ENCODE assay signal across 19 mouse cellular contexts in the genomic region with DNA sequence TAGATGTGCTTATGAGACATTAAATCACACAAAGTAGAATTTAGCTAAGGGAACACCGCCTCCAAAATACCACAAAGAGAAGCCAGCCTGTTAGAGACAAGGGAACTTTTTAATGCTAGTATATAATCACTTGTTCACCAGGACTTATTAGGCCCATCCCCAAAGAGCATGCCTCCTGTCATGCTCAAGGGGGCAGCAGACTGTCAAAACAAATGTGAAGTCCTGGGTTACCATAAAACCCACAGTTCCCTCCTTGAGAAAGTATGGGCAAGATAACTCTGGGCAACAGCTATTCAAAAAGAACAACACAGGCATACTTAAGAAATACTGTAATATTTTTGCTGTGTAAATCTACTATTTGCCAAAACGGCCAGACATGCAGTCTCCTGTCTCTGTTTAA. TPM values are rescaled to one million over a fixed set of nuclear protein-coding genes. Genes with fewer than 3 reads are reported as not detected.
DNase-seq lines count a peak whose midpoint lies in the region; ATAC-seq and TF ChIP-seq lines count a peak whose summit lies in the region.
"Had no signal": no experiment of that assay in that cellular context is flagged by ENCODE, and none has a peak within 500 bp of the region (broad histone marks: within the 10 kb centered on the region; RNA-seq: fewer than 3 reads in every experiment).

No protein-coding gene starts in this region.

- no peak overlapping the region for H3K4me2 ChIP-seq in CH12.LX (ENCODE audit: insufficient read depth, low read depth, poor library complexity, severe bottlenecking)
- H3K4me2 ChIP-seq: limb, embryonic 15.5 days; midbrain, embryonic 11.5 days; neural tube, embryonic 15.5 days had no signal

- no peaks in the 10 kb centered on the region for H3K4me1 ChIP-seq in CH12.LX (ENCODE audit: control insufficient read depth in 1 of 2, insufficient read depth in 2 of 2)
- H3K4me1 ChIP-seq: limb, embryonic 15.5 days; neural tube, embryonic 15.5 days had no signal

- no peaks in the 10 kb centered on the region for H3K27me3 ChIP-seq in CH12.LX (replicated peaks)
- H3K27me3 ChIP-seq: limb, embryonic 15.5 days had no signal

- 0 out of 2 replicates have a peak, but pooled peaks have one; percentile 61 for ATAC-seq in erythroblast, adult 5-6 weeks (replicated peaks; ENCODE audit: low FRiP score, poor library complexity, severe bottlenecking)
- ATAC-seq: forebrain, embryonic 14.5 days had no signal

- in situ Hi-C loops in CH12.LX (cut with MboI; ENCODE audit: low pct_ligation_motif_present, low pct_unique_long_range_greater_than_20kb, low sequenced_read_pairs): no loop called here

- peak; percentile 67 for TF ChIP-seq RAD21 in CH12.LX (IDR thresholded peaks at IDR 0.05; ENCODE audit: low read depth, low read length)

- intact Hi-C loops in left cerebral cortex, postnatal 25 days (cut with DNase I): no loop called here

- H3K9me3 ChIP-seq in CH12.LX (replicated peaks; ENCODE audit: low read length): no peaks in the 10 kb centered on the region
- H3K9me3 ChIP-seq: hindbrain, embryonic 10.5 days; limb, embryonic 15.5 days; neural tube, embryonic 15.5 days had no signal

- no peaks in the 10 kb centered on the region for H3K36me3 ChIP-seq in CH12.LX (replicated peaks in 1 of 2; ENCODE audit: control insufficient read depth in 1 of 2, insufficient read depth in 1 of 2, low read length in 1 of 2)
- H3K36me3 ChIP-seq: hindbrain, embryonic 10.5 days; limb, embryonic 15.5 days; neural tube, embryonic 15.5 days had no signal

- H3K79me2 ChIP-seq in CH12.LX (replicated peaks; ENCODE audit: control insufficient read depth, extremely low read depth, insufficient read depth, poor library complexity, severe bottlenecking): no peaks in the 10 kb centered on the region

- H3K27ac ChIP-seq in CH12.LX (ENCODE audit: insufficient read depth, low read depth): no peak overlapping the region
- H3K27ac ChIP-seq: hindbrain, embryonic 10.5 days; limb, embryonic 15.5 days; neural tube, embryonic 15.5 days had no signal

- peak in 1 of 2 experiments; percentile 73; a peak in 2 of 4 replicates for TF ChIP-seq CTCF in CH12.LX (conservative IDR thresholded peaks at IDR 0.05 in 1 of 2, IDR thresholded peaks at IDR 0.05 in 1 of 2; ENCODE audit: low read depth in 2 of 2, low read length in 2 of 2)

- peak; percentile 16 for DNase-seq in lung, postnatal 36 days
- no peak for DNase-seq in lung, postnatal 4 days
- no peak for DNase-seq in CH12.LX (ENCODE audit: extremely low read depth)
- peak; percentile 35 to 39 for DNase-seq in natural killer cell, adult 2 months (ENCODE audit: low spot score in 2 of 2)
- no peak for DNase-seq in left cerebral cortex, postnatal 25 days (ENCODE audit: low spot score in 2 of 2)
- no peak for DNase-seq in retina, embryonic 14.5 days (ENCODE audit: low spot score)
- no peak for DNase-seq in embryo, embryonic 11 days
- DNase-seq: cerebellum, adult 2 months; kidney, adult 2 months; layer of hippocampus, adult 9-11 months; right cerebral cortex, postnatal 25 days had no signal

- H3K4me3 ChIP-seq in CH12.LX (replicated peaks in 1 of 3; ENCODE audit: low read depth in 2 of 3, low read length in 2 of 3, poor library complexity in 1 of 3): no peak overlapping the region
- H3K4me3 ChIP-seq: hindbrain, embryonic 10.5 days; limb, embryonic 15.5 days; neural tube, embryonic 15.5 days had no signal

- no peak overlapping the region for H3K9ac ChIP-seq in CH12.LX (ENCODE audit: insufficient read depth, low read depth)
- H3K9ac ChIP-seq: limb, embryonic 15.5 days; neural tube, embryonic 15.5 days had no signal

- dilution Hi-C loops in CH12.LX (cut with MboI; ENCODE audit: extremely low pct_ligation_motif_present, extremely low pct_unique_long_range_greater_than_20kb, low sequenced_read_pairs): no loop called here

- TF ChIP-seq POLR2A in CH12.LX (IDR thresholded peaks at IDR 0.05; ENCODE audit: low read depth, low read length): no peak

- TF ChIP-seq EP300 in CH12.LX (IDR thresholded peaks at IDR 0.05; ENCODE audit: low read length): no peak

TF ChIP-seq in CH12.LX, 34 proteins besides CTCF, POLR2A, EP300 and RAD21:
- TF ChIP-seq ELF1 (IDR thresholded peaks at IDR 0.05; ENCODE audit: low read depth, low read length): no peak
- TF ChIP-seq SMC3 (IDR thresholded peaks at IDR 0.05; ENCODE audit: low read depth, low read length): peak; percentile 50

RNA-seq across cellular contexts. Expression of a gene that starts 18.3 kb away (rescaled TPM):
- 6.0 and 6.9 TPM in 2 replicates for total RNA-seq in CH12.LX (2012; rRNA removed)
- total RNA-seq in CH12.LX (2014; rRNA removed): 9.4 and 10.1 TPM in 2 replicates
- polyA plus RNA-seq in CH12.LX (2012; ENCODE audit: insufficient read length, low read depth): 7.1 and 8.8 TPM in 2 replicates
- 6.3 and 6.5 TPM in 2 replicates for total RNA-seq in erythroblast, adult 5-6 weeks (2015; ENCODE audit: low replicate concordance)
- total RNA-seq in erythroblast, adult 5-6 weeks (2017; ENCODE audit: low replicate concordance): 8.5 and 9.5 TPM in 2 replicates
- total RNA-seq in left cerebral cortex, postnatal 25 days (2021): 10 to 100 TPM; 23.5 to 23.9 TPM

RNA-seq across cellular contexts. Expression of a gene that starts 38.0 kb away (rescaled TPM):
- not detected in 2 replicates for total RNA-seq in CH12.LX (2012; rRNA removed)
- total RNA-seq in CH12.LX (2014; rRNA removed): not detected in 2 replicates
- polyA plus RNA-seq in CH12.LX (2012; ENCODE audit: insufficient read length, low read depth): not detected in 2 replicates
- not detected in 2 replicates for total RNA-seq in erythroblast, adult 5-6 weeks (2015; ENCODE audit: low replicate concordance)
- not detected in 2 replicates for total RNA-seq in erythroblast, adult 5-6 weeks (2017; ENCODE audit: low replicate concordance)
- 1 to 10 TPM; 4.6 to 4.7 TPM for total RNA-seq in left cerebral cortex, postnatal 25 days (2021)
- total RNA-seq: gastrocnemius, postnatal 4 days had no signal
- polyA plus RNA-seq: kidney, adult 2 months; limb, embryonic 15.5 days; stomach, embryonic 16.5 days had no signal

Comparison
In these comparisons a context has a peak if more than half of its experiments do, and no peak if none do; other contexts are left out.
1. DNase-seq: peak in lung, postnatal 36 days (single experiment) and natural killer cell, adult 2 months (2 of 2); none in lung, postnatal 4 days (0 of 2), CH12.LX (single experiment), left cerebral cortex, postnatal 25 days (0 of 2), retina, embryonic 14.5 days (single experiment) and embryo, embryonic 11 days (single experiment).
2. RNA of a gene that starts 38.0 kb away (total RNA-seq): 4.6 to 4.7 TPM in left cerebral cortex, postnatal 25 days; not detected in CH12.LX and not detected in erythroblast, adult 5-6 weeks; every median in the first group is over 4 times any median in the second.